Mouse (Mus musculus) thymus, adult 2 months (tissue): ENCODE measurements around the gene Parp16.

ENCODE experiments used
- CTCF ChIP-seq: fragments of 200-500 bp; IDR thresholded peaks from 2 replicates; pipeline ENCODE4 v1.5.1; 2012; ENCODE audit warnings: mild to moderate bottlenecking, control low read depth, low read length, moderate library complexity, borderline replicate concordance; ENCODE audit not compliant: control insufficient read depth, poor library complexity, insufficient read depth; ENCODE audit errors: extremely low read depth
- POLR2A ChIP-seq: fragments of 200-500 bp; IDR thresholded peaks from 2 replicates; pipeline ENCODE4 v1.6.1; 2012; ENCODE audit warnings: mild to moderate bottlenecking, low read length, control low read depth, moderate library complexity; ENCODE audit not compliant: control insufficient read depth, poor library complexity, insufficient read depth; ENCODE audit errors: extremely low read depth

DNA sequence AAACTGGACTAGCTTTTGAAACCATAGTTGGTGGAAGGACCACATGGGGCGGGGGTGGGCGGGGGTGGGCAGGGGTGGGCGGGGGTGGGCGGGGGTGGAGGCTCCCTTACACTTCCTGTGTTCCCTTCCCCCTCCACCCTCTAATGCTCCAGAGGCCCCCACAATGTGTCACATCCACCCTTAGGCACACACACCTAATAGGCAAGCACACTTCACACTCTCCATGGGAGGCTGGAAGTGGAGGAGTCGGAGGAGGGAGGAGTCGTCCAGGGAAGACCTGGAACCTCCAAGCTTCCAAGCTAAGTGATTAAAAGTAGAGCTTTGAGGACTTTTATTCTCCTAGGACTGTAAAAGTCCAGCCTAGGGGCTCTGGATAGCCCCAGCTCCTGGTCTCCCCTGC, 26.6 kb upstream of the Parp16 start:
- TF ChIP-seq CTCF (no peak), POLR2A (no peak)
